Mouse (Mus musculus) spleen, adult 2 months (tissue): ENCODE data around the gene Plek. TPM values are rescaled to one million over a fixed set of nuclear protein-coding genes. Genes with fewer than 3 reads are reported as not detected.
A peak's percentile ranks its signal among the peaks of the same experiment; 100 is the strongest.

Experiments
- DNase-seq, 2 experiments: peaks; one replicate each; pipeline versions ENCODE4 v3.0.0 to v3.0.0-alpha.2; 2012 to 2021; ENCODE audit warnings: low spot score in 2 of 2, low read depth in 1 of 2
- H3K27ac ChIP-seq: fragments of 200-500 bp; 2 replicates; pipeline ENCODE4 v1.5.1; 2012; ENCODE audit warnings: low read length, inconsistent platforms; ENCODE audit not compliant: insufficient read depth
- H3K27me3 ChIP-seq: fragments of 200-500 bp; 2 replicates; pipeline ENCODE4 v1.6.1; 2012; ENCODE audit warnings: mild to moderate bottlenecking, moderate library complexity, low read length, inconsistent platforms; ENCODE audit not compliant: control insufficient read depth, insufficient read depth
- H3K36me3 ChIP-seq: fragments of 200-500 bp; 2 replicates; pipeline ENCODE4 v1.6.1; 2012; ENCODE audit warnings: mild to moderate bottlenecking, low read length, inconsistent platforms; ENCODE audit not compliant: control insufficient read depth, insufficient read depth
- H3K4me1 ChIP-seq: fragments of 200-500 bp; 2 replicates; pipeline ENCODE4 v1.6.1; 2011; ENCODE audit warnings: inconsistent platforms; ENCODE audit not compliant: control insufficient read depth, insufficient read depth, insufficient read length
- H3K4me3 ChIP-seq: fragments of 200-500 bp; 2 replicates; pipeline ENCODE4 v1.5.1; 2011; ENCODE audit warnings: mild to moderate bottlenecking, inconsistent platforms; ENCODE audit not compliant: insufficient read depth, insufficient read length; ENCODE audit errors: extremely low read depth
- CTCF ChIP-seq: fragments of 200-500 bp; IDR thresholded peaks from 2 replicates; pipeline ENCODE4 v1.5.1; 2011; ENCODE audit warnings: mild to moderate bottlenecking, inconsistent platforms; ENCODE audit not compliant: insufficient read depth, insufficient read length, insufficient replicate concordance; ENCODE audit errors: extremely low read depth
- POLR2A ChIP-seq: fragments of 200-500 bp; IDR thresholded peaks from 2 replicates; pipeline ENCODE4 v1.6.1; 2011; ENCODE audit warnings: low read depth, low read length, inconsistent platforms
- WGBS: fragments of 180-500 bp; shearing (Covaris S2); methylation state at CpG from one replicate; pipeline ENCODE4 v1.1.7; 2018; 5-methylcytosine and 5-hydroxymethylcytosine counted together
- polyA plus RNA-seq: library from polyadenylated mRNA; depleted of rRNA; stranded (reverse); fragments of >200 nt; gene quantifications from 2 replicates; pipeline ENCODE4 v1.2.3, GENCODE M21; 2012

Gene Plek
- polyA plus RNA-seq, 1 experiment = 11.2 TPM

DNA sequence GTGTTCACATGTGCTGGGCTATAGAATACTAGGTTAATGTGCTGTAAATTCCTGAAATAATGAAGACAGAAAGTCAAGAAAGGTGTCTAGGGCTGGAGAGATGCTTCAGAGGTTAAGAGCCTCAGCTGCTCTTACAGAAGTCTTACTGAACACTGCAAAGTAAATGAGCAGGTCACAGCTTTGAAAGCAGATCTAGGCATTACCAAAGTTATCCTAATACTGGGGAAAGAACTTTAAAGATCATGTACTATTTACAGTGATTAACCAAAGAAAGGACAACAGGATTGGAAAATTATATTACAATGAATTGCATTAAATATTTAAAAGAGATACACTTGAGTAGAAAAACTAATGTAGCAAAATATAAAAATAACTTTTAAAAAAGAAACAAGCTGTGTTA, 52.2 kb downstream of the Plek start:
- no peak for TF ChIP-seq CTCF
- no peak for TF ChIP-seq POLR2A
- Histone ChIP-seq H3K27ac (no peak overlapping the region), H3K36me3 (peaks cover 4% of the 10 kb centered on the region; the same call in 1 of the 2 replicates), H3K4me3 (no peak overlapping the region), H3K4me1 (peaks cover 6% of the 10 kb centered on the region; the same call in 1 of the 2 replicates), H3K27me3 (no peaks in the 10 kb centered on the region)
- no peak for DNase-seq

- no peak for DNase-seq
- WGBS = 81% methylated on average over 4 of the region's 4 CpGs
- Histone ChIP-seq H3K27me3 (no peaks in the 10 kb centered on the region), H3K4me3 (no peak overlapping the region), H3K36me3 (peaks cover 4% of the 10 kb centered on the region; the same call in 1 of the 2 replicates), H3K27ac (no peak overlapping the region), H3K4me1 (peaks cover 6% of the 10 kb centered on the region; the same call in 1 of the 2 replicates)
- no peak for TF ChIP-seq CTCF
- no peak for TF ChIP-seq POLR2A
Observed at GRCm38 (mm10) chr11:16999387-16999786, 52.8 kb downstream of the Plek start.

DNA sequence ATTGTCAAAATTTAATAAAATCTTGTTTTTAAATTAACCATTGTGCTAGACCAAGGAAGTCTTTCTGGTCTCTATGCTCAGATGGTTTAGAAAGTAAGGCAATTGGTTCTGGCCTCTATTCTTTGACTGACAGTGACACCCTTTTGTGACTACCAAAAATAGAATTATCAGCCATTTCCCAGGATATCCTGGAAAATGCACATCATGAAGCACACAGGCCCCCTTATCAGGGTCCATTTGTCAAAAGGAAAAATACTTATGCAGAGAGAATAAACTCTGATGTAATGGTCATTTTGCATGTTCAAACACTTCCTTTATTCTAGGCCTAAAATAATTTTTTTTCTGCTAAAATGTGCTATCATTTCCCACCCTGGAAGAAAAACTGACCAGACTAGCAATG, 54.7 kb downstream of the Plek start:
- TF ChIP-seq POLR2A = no peak
- TF ChIP-seq CTCF = no peak
- H3K27ac ChIP-seq = no peak overlapping the region
- H3K4me1 ChIP-seq = peaks cover 6% of the 10 kb centered on the region; the same call in 1 of the 2 replicates
- H3K36me3 ChIP-seq = peaks cover 15% of the 10 kb centered on the region
- no peak overlapping the region for H3K4me3 ChIP-seq
- no peak for DNase-seq
- no peaks in the 10 kb centered on the region for H3K27me3 ChIP-seq

- peaks cover 6% of the 10 kb centered on the region; the same call in 1 of the 2 replicates for H3K4me1 ChIP-seq
Observed at GRCm38 (mm10) chr11:16996818-16997217, 55.4 kb downstream of the Plek start.

DNA sequence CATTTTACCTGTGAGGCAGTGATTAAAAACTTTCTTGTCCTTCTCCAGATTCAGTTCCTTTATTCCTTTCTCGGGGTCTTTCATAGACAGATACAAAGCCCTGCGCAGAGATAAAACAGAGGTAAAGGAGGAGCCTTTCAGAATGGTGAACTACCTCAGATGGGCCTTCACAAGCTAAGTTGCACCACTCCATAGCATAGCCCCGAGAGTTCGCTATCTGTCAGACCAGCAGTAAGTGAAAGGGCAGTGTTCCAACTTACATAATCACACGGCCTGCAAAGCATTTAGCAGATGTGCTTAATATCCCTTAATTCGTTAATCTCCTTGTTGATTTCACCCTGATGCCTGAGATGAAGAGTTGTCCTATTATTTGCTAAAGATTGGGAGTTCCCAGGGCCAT, 59.3 kb downstream of the Plek start:
- 79% methylated on average over 6 of the region's 6 CpGs for WGBS
- TF ChIP-seq POLR2A = no peak
- no peak for TF ChIP-seq CTCF
- Histone ChIP-seq H3K4me3 (no peak overlapping the region), H3K27ac (no peak overlapping the region), H3K27me3 (no peaks in the 10 kb centered on the region), H3K36me3 (peaks cover 36% of the 10 kb centered on the region), H3K4me1 (no peaks in the 10 kb centered on the region)
- DNase-seq = no peak

More at GRCm38 (mm10) chr11:16996818-16997217, 55.4 kb downstream of the Plek start:
- TF ChIP-seq POLR2A (no peak), CTCF (no peak)
- Histone ChIP-seq H3K27me3 (no peaks in the 10 kb centered on the region), H3K4me3 (no peak overlapping the region), H3K36me3 (peaks cover 19% of the 10 kb centered on the region), H3K27ac (no peak overlapping the region)
- DNase-seq = no peak

GRCm38 (mm10) chr11:16989885-16990284, 62.3 kb downstream of the Plek start:
- H3K4me3 ChIP-seq = no peak overlapping the region
- TF ChIP-seq POLR2A (no peak), CTCF (no peak)
- DNase-seq = no peak
- H3K27me3 ChIP-seq = no peaks in the 10 kb centered on the region
- H3K27ac ChIP-seq = no peak overlapping the region
- peaks cover 11% of the 10 kb centered on the region; the same call in 1 of the 2 replicates for H3K4me1 ChIP-seq
- peaks cover 44% of the 10 kb centered on the region for H3K36me3 ChIP-seq
- 94% methylated on average over 5 of the region's 5 CpGs for WGBS

- WGBS = 38% methylated on average over 6 of the region's 6 CpGs
- Histone ChIP-seq H3K4me3 (no peak overlapping the region), H3K27me3 (no peaks in the 10 kb centered on the region), H3K4me1 (peaks cover 13% of the 10 kb centered on the region; the same call in 1 of the 2 replicates), H3K36me3 (peaks cover 40% of the 10 kb centered on the region), H3K27ac (peak overlapping the region; percentile 48)
- TF ChIP-seq CTCF = no peak
- no peak for TF ChIP-seq POLR2A
- no peak for DNase-seq
Observed at GRCm38 (mm10) chr11:16987745-16988328, 64.3 kb downstream of the Plek start.
